Mouse (Mus musculus): ENCODE measurements around the gene Ext2. TPM values are rescaled to one million over a fixed set of nuclear protein-coding genes. Genes with fewer than 3 reads are reported as not detected.
A peak's percentile ranks its signal among the peaks of the same experiment; 100 is the strongest.

Gene Ext2
- total RNA-seq (2021): 10 to 100 TPM; 49.3 to 54.2 TPM

DNA sequence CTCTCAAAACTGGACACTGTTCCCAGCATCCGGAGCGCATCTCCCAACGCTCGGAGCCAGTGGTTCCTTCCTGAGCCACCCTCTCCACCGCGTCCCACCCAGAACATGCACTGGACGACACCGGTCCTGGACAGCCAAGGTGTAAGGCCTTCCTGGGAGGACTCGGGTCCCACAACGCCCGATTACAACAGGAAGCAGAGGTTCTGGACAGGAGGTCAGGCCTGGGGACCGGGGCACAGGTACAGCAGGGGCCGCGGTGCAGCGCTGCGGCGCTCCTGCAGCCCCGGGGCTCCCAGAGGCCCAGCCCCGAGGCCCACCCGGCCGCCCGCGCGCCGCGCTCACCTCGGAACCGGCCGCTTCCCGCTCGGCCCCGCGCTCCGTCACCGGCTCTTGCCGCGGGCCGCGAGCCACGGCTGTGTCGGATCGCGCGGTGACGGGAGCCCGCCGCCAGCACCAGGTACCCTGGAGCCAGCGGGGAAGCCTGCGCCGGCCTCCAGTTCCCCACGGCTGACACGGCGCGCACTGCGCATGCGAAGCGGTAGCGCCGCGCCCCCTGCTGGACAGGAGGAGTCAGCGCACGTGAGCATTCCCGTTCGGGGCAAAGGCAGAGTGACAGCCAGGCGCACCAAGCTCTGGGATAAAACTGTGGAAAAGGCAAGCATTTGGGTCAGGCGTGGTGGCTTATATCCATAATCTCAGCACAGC lies at the start of gene Ext2:
Gene Ext2, minus strand, starts transcription at position 524 of the 705 bp plus-strand sequence.
- peak; percentile 90 to 92 for DNase-seq (ENCODE audit: low spot score in 2 of 2)
- intact Hi-C loops (cut with DNase I): no loop called here

DNA sequence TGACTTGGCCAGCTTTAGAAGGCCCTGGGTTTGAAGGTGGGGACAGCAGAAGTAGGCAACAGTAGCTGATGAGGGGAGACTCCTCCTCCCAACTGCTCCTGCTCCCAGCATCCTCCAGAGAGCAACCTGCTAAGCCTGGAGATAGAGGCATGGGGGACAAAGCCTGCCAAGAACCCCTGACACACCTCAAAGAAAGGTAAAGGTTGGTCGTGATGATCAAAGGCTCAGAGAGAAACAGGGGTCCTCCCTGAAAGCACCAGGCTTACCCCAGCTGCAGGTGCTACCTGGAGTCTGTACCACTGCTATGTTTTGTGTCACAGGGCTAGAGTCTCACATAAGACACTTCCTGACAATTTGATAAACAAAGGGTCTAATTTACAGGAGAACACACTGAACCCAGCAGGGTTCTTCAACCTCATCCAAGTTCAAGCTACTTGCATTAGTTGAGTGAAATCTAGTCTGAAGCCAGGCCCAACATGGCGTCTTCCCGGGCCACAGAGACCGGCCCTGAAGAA lies 49.1 kb upstream of the Ext2 start:
- intact Hi-C loops (cut with DNase I): loop anchor here (1.0 to 5.0 kb wide), 2 partner anchors 86 to 131 kb away; partner anchors contain the start of gene Gm13889
- no peak for DNase-seq (ENCODE audit: low spot score in 2 of 2)

- peak; percentile 48 to 66 for DNase-seq (ENCODE audit: low spot score in 2 of 2)
- intact Hi-C loops (cut with DNase I): loop anchor here (1.0 to 5.0 kb wide), 2 partner anchors 86 to 131 kb away; partner anchors contain the start of gene Gm13889
Measured at GRCm38 (mm10) chr2:93870842-93871241, 48.5 kb upstream of the Ext2 start.

GRCm38 (mm10) chr2:93869107-93869600 lies 46.8 kb upstream of the Ext2 start, which contains the start of gene Accsl:
Gene Accsl (minus strand): TSS chr2:93869157.
- no peak for DNase-seq (ENCODE audit: low spot score in 2 of 2)
- intact Hi-C loops (cut with DNase I): no loop called here

DNA sequence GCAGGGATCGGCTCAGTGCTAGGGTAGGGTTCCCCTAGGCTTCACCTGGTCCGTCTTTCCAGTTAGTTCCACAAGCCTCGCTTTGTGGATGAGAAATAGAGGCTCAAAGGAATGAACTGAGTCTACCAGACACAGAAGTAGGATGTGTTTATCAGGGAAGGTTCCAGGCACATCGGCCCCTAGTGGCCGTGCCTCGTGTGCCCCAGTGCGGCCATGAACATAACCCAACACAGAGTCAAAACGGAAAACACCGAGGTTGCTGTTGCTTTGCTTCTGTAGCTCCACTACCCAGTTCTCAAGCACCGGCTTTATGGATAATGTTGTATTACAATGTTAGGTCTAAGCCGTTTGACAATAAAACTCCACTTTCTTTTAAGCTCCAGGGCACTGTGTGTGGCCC lies 46.2 kb upstream of the Ext2 start:
- intact Hi-C loops (cut with DNase I): no loop called here
- no peak for DNase-seq (ENCODE audit: low spot score in 2 of 2)

GRCm38 (mm10) chr2:93863229-93863628 lies 40.9 kb upstream of the Ext2 start:
- DNase-seq (ENCODE audit: low spot score in 2 of 2): no peak
- intact Hi-C loops (cut with DNase I): no loop called here

- DNase-seq (ENCODE audit: low spot score in 2 of 2): no peak
- intact Hi-C loops (cut with DNase I): no loop called here
Measured at GRCm38 (mm10) chr2:93858845-93859244, 36.5 kb upstream of the Ext2 start.

DNA sequence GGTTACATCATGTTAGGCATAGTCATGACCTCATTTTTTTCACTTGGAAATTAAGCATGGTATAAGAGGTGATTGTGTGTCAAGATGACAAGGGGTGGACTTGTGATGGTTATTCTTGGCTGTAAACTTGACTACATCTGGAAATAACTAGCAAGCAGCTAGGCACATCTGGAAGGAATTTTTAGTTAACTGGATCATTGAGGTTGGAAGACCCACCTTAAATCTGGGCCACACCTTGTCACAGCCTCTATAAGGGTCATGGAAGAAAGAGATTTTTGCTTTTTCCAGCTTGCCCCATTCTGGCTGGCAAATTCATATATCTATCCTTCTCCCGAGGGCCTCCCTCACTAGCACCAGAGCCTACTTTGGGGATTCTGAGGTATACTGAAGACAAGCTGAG lies 28.9 kb upstream of the Ext2 start:
- no peak for DNase-seq (ENCODE audit: low spot score in 2 of 2)
- intact Hi-C loops (cut with DNase I): no loop called here

DNA sequence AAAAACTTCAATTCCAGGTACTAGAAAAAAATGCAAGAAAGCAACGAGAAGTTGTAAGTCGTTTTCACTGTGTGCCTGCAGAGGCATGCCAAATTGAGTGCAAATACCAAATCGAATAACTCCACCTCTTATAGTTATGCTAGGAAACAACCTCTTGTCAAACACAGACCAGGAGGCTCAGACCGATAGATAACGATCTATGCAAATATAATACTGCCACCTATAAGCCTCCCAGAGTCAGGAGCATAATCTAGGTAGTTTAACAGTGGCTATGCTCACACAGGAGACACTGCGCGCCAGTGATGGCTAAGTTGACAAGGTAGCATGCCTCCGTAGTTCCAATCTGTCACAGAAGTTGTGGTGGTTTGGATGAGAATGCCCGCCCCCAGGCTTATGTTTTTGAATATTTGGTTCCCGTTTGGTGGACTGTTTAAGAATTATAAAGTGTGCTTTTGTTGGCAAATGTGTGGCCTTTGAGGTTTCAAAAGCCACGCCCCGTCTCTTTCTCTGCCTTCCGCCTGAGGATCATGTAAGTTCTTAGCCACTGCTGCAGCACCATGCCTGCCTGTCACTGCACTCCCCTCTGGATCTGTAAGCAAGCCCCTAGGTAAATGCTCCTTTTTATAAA lies 28.1 kb upstream of the Ext2 start:
- intact Hi-C loops (cut with DNase I): no loop called here
- DNase-seq (ENCODE audit: low spot score in 2 of 2): no peak

DNA sequence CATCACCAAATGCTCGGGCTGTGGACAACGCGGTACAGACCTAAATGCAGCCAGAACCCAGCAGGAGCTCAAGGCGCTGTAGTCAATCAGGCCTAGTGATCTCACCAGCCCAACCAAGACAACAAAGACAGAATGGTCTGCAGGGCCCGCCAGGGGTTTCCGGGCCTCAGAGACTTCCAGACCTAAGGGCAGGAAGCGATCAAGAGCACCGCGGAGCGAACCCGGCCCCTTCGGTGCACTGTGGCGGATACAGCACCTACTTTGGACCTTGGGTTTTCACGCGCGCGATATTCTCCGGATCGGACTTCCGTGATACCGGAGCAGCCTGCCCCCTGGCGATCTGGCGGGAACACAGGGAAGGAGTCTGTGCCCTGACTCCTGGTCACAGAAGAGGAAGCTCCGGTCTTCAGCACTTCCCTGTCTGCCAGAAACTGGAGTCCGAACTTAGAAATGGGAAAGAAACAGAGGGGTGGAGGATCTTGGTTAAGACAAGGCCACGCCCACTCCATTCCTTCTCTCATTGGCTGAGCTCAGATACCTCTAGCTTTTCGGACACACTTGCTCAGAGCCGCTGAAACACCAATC lies 27.2 kb upstream of the Ext2 start, which contains the start of gene Accs:
Gene Accs, minus strand, starts transcription at position 439 of the 585 bp plus-strand sequence.
- DNase-seq (ENCODE audit: low spot score in 2 of 2): peak; percentile 42 to 50
- intact Hi-C loops (cut with DNase I): no loop called here

DNA sequence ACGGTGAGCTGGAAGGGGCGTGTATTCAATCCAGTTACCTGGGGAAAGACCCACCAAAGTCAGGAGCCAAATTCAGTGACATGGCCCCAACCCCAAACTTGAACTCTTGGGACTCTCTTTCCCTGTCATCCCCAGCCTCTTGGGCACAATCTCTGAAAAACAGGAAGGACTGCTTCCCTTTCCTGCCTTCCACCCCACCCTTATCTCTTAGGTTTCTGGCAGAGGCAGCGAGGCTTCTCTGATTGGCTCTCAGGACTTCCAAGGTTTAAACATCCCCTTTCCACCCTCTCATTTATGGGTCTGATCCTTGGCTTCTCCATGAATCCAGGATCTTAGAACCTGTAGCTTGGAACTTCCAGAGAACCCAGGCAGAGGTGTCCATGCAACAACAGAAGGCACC lies 19.0 kb upstream of the Ext2 start:
- no peak for DNase-seq (ENCODE audit: low spot score in 2 of 2)
- intact Hi-C loops (cut with DNase I): no loop called here

DNA sequence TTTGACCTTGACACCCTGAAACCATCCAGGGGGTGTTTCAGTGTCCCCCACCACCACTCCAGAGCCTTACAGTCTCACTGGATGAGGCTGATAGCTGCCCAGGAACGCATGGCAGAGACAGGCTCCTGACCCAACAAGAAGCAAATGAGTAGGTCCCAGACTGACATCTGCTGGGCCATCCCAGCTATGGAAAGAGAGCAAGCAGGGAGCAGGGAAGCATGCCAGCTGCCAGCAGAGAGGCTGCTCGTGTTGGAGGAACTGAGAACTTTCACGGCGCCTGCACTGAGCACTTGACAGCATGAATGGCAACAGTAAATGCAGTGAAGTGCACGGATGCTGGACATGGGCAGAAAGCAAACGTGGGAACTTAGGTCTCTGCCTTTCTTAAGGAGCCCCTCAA lies 17.7 kb upstream of the Ext2 start:
- intact Hi-C loops (cut with DNase I): no loop called here
- DNase-seq (ENCODE audit: low spot score in 2 of 2): no peak

DNA sequence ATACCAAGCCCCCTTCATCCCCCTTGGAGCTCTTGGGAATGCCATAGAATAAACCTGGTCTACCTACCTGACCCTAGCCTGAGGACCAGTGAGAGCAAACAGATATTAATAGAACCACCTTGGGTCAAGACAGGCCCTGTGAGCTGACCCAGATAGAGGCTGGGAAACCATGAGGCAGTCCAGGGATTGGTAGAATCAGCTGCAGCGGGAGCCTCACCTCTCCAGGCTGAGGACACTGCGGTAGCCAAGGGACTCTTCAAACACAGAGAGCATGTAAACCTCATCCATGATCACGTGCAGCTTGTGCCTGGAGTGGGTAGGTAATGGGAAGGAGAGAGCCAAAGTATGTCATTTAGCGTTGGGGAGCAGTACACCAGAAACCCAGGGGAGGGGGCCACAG lies 16.6 kb upstream of the Ext2 start:
- DNase-seq (ENCODE audit: low spot score in 2 of 2): no peak
- intact Hi-C loops (cut with DNase I): no loop called here

- intact Hi-C loops (cut with DNase I): no loop called here
- no peak for DNase-seq (ENCODE audit: low spot score in 2 of 2)
Measured at GRCm38 (mm10) chr2:93836232-93836785, 13.9 kb upstream of the Ext2 start.

GRCm38 (mm10) chr2:93835596-93835995 lies 13.2 kb upstream of the Ext2 start:
- intact Hi-C loops (cut with DNase I): no loop called here
- DNase-seq (ENCODE audit: low spot score in 2 of 2): no peak

DNA sequence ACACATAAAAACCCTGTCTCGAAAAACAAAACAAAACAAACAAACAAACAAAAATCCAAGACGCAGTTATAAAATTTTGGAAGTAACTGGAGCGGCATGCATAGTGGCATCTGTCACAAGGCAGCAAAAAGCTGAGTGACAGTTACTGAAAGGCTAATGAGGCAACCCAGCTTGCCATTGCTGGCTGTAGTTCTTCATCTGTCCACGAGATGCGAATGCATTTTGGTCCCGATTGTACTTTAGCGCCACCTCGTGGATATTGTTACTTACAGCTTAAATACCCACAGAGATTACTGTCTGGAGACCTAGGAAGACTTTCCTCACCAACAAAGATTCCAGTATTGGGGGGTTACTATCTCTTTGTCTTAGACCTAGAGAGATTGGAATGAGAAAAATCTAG lies 1.2 kb upstream of the Ext2 start:
- intact Hi-C loops (cut with DNase I): no loop called here

DNA sequence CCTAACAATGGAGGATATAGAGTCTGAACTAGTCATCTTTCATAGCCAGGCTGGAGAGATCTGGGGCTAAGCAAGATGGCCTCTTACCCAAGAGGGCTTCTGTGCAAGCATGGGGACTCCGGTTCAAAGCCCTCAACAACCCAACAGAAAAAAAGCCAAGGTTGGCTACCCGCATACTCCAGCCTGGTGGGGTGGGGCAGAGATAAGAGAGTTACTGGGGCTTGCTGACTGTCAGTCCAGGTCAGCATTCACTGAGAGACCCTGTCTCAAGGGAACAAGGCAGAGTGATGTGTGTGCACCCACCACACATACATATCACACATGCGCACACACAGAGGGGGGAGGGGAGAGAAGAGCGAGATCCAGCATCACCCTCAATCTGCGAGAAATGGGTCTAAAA lies 4.6 kb downstream of the Ext2 start:
- no peak for DNase-seq (ENCODE audit: low spot score in 2 of 2)
- intact Hi-C loops (cut with DNase I): loop anchor here (10.0 kb wide), 1 partner anchor 343 kb away; no protein-coding TSS in a partner anchor

More for the DNA sequence above, 1.2 kb upstream of the Ext2 start:
- peak in 1 of 2 experiments; percentile 43 for DNase-seq (ENCODE audit: low spot score in 2 of 2)

- intact Hi-C loops (cut with DNase I): loop anchor here (10.0 kb wide), 1 partner anchor 339 kb away; no protein-coding TSS in a partner anchor
- no peak for DNase-seq (ENCODE audit: low spot score in 2 of 2)
Measured at GRCm38 (mm10) chr2:93813343-93813742, 9.0 kb downstream of the Ext2 start.

GRCm38 (mm10) chr2:93811812-93812211 lies 10.6 kb downstream of the Ext2 start:
- peak in 1 of 2 experiments; percentile 46 for DNase-seq (ENCODE audit: low spot score in 2 of 2)
- intact Hi-C loops (cut with DNase I): loop anchor here (10.0 kb wide), 1 partner anchor 337 kb away; no protein-coding TSS in a partner anchor

DNA sequence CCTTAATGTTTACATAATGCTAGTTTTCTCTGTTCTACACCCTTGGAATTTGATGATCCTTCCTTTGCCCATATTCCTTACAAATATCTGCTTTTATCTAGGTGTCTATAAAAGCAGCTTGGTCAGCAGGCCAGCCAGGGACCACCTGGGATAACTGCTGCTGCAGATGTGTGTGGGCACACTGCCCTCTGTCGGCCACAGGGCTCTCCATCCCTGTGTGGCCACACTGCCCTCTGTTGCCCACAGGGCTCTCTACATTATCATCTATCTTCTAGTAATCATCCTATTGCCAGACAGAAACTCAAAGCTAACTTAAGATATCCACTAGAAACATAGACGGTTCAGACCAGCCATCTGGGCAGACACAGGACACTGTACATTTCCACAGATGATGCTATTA lies 12.4 kb downstream of the Ext2 start:
- intact Hi-C loops (cut with DNase I): loop anchor here (10.0 kb wide), 1 partner anchor 335 kb away; no protein-coding TSS in a partner anchor

More for the DNA sequence above, 12.4 kb downstream of the Ext2 start:
- no peak for DNase-seq (ENCODE audit: low spot score in 2 of 2)

Data from left cerebral cortex, postnatal 36 days (tissue).